27 mouse cellular contexts compared by ENCODE assay signal in the genomic region with DNA sequence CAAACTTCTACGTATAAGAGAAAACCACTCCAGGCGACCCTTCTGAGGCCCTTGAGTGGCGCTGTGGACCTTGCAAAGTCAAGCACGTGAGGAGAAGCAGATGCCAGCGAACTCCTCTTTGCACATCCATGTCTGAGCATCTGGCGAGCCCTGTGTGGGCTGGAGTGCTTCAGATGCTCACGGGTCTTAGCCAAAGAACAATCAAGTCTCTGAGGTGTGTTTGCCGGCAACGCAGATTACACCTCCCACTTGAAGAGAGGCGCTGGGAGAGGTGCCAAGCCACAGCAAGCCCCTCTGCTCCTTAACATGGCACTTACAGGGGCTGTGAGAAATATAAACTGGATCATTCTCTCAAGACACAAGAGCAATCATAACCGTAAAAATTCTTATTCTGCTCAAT.
DNase-seq lines count a peak whose midpoint lies in the region; ATAC-seq and TF ChIP-seq lines count a peak whose summit lies in the region.
"Had no signal": no experiment of that assay in that cellular context is flagged by ENCODE, and none has a peak within 500 bp of the region (broad histone marks: within the 10 kb centered on the region; RNA-seq: fewer than 3 reads in every experiment).

No protein-coding gene starts in this region.

- no peak for TF ChIP-seq CTCF in lung, embryonic 14.5 days (IDR thresholded peaks at IDR 0.05; ENCODE audit: low read depth)
- TF ChIP-seq CTCF in brain, embryonic 14.5 days (IDR thresholded peaks at IDR 0.05; ENCODE audit: borderline replicate concordance, extremely low read depth, insufficient read depth, insufficient read length), result no peak

- H3K27ac ChIP-seq in lung, embryonic 14.5 days (ENCODE audit: low read depth), result no peak overlapping the region
- H3K27ac ChIP-seq: embryonic facial prominence, embryonic 15.5 days; forebrain, embryonic 13.5 days; heart, embryonic 10.5 days; heart, embryonic 15.5 days; hindbrain, embryonic 13.5 days; liver, embryonic 14.5 days; midbrain, embryonic 12.5 days; neural tube, embryonic 12.5 days had no signal

- no peak overlapping the region for H3K9ac ChIP-seq in lung, embryonic 14.5 days
- H3K9ac ChIP-seq: embryonic facial prominence, embryonic 15.5 days; forebrain, embryonic 13.5 days; heart, embryonic 15.5 days; hindbrain, embryonic 13.5 days; liver, embryonic 14.5 days; midbrain, embryonic 12.5 days; neural tube, embryonic 12.5 days had no signal

- 56% methylated on average over 11 of the region's 11 CpGs for WGBS in lung, embryonic 14.5 days

- no peaks in the 10 kb centered on the region for H3K27me3 ChIP-seq in lung, embryonic 14.5 days (ENCODE audit: insufficient read depth, low read length)
- H3K27me3 ChIP-seq: embryonic facial prominence, embryonic 15.5 days; forebrain, embryonic 13.5 days; heart, embryonic 15.5 days; hindbrain, embryonic 13.5 days; midbrain, embryonic 12.5 days; neural tube, embryonic 12.5 days had no signal

- H3K4me1 ChIP-seq in lung, embryonic 14.5 days (ENCODE audit: insufficient read depth), result no peaks in the 10 kb centered on the region
- H3K4me1 ChIP-seq: embryonic facial prominence, embryonic 15.5 days; forebrain, embryonic 13.5 days; heart, embryonic 10.5 days; hindbrain, embryonic 13.5 days; midbrain, embryonic 12.5 days; neural tube, embryonic 12.5 days had no signal

- H3K4me3 ChIP-seq in lung, embryonic 14.5 days (ENCODE audit: low read depth, low read length), result no peak overlapping the region
- H3K4me3 ChIP-seq: embryonic facial prominence, embryonic 15.5 days; forebrain, embryonic 13.5 days; heart, embryonic 10.5 days; heart, embryonic 15.5 days; hindbrain, embryonic 13.5 days; midbrain, embryonic 12.5 days; myocyte; neural tube, embryonic 12.5 days had no signal

- H3K36me3 ChIP-seq in lung, embryonic 14.5 days (ENCODE audit: insufficient read depth), result no peaks in the 10 kb centered on the region
- H3K36me3 ChIP-seq: embryonic facial prominence, embryonic 15.5 days; heart, embryonic 10.5 days; heart, embryonic 15.5 days; hindbrain, embryonic 13.5 days; midbrain, embryonic 12.5 days; neural tube, embryonic 12.5 days had no signal

- no peak for TF ChIP-seq POLR2A in brain, embryonic 14.5 days (IDR thresholded peaks at IDR 0.05; ENCODE audit: borderline replicate concordance, extremely low read depth, insufficient read depth, insufficient read length, poor library complexity, severe bottlenecking)

- ATAC-seq in frontal cortex, adult (ENCODE audit: low TSS enrichment), result peak; percentile 38; the same call in 1 of the 2 replicates
- ATAC-seq in lung, embryonic 14.5 days (ENCODE audit: insufficient read depth), result peak; percentile 75; the same call in 1 of the 2 replicates
- ATAC-seq: forebrain, embryonic 13.5 days; intestine, postnatal 0 days had no signal

- H3K4me2 ChIP-seq in lung, embryonic 14.5 days, result no peak overlapping the region
- H3K4me2 ChIP-seq: embryonic facial prominence, embryonic 15.5 days; forebrain, embryonic 13.5 days; heart, embryonic 15.5 days; hindbrain, embryonic 13.5 days; midbrain, embryonic 12.5 days; neural tube, embryonic 12.5 days had no signal

- H3K9me3 ChIP-seq in lung, embryonic 14.5 days (ENCODE audit: low read depth, low read length), result no peaks in the 10 kb centered on the region
- H3K9me3 ChIP-seq: embryonic facial prominence, embryonic 15.5 days; forebrain, embryonic 13.5 days; heart, embryonic 10.5 days; heart, embryonic 15.5 days; hindbrain, embryonic 13.5 days; midbrain, embryonic 12.5 days; neural tube, embryonic 12.5 days had no signal

- DNase-seq in frontal cortex, postnatal 14 days (ENCODE audit: low spot score in 2 of 2), result no peak
- DNase-seq in lung, embryonic 14.5 days, result peak; percentile 41
- no peak for DNase-seq in lung, postnatal 36 days
- DNase-seq in brain, adult 2 months (ENCODE audit: low read depth, low spot score), result peak; percentile 54
- peak; percentile 69 for DNase-seq in brain, embryonic 14.5 days (ENCODE audit: low read depth)
- DNase-seq: adrenal gland, postnatal 25 days; B cell, adult 2 months; cerebellum, adult 8-10 months; gastrocnemius, postnatal 14 days; heart, postnatal 36 days; kidney, adult 9 months; kidney, postnatal 10 days; layer of hippocampus, postnatal 36 days; liver; lung, adult 2 months; lung, postnatal 14 days had no signal

Comparison
In these comparisons a context has a peak if more than half of its experiments do, and no peak if none do; other contexts are left out.
1. DNase-seq: peak in lung, embryonic 14.5 days (single experiment), brain, adult 2 months (single experiment) and brain, embryonic 14.5 days (single experiment); none in frontal cortex, postnatal 14 days (0 of 2) and lung, postnatal 36 days (single experiment).